Mouse (Mus musculus): ENCODE measurements around the gene Trpm8. TPM values are rescaled to one million over a fixed set of nuclear protein-coding genes. Genes with fewer than 3 reads are reported as not detected.
A peak's percentile ranks its signal among the peaks of the same experiment; 100 is the strongest.

Trpm8 gene
- polyA plus RNA-seq, 2 experiments = not detected

DNA sequence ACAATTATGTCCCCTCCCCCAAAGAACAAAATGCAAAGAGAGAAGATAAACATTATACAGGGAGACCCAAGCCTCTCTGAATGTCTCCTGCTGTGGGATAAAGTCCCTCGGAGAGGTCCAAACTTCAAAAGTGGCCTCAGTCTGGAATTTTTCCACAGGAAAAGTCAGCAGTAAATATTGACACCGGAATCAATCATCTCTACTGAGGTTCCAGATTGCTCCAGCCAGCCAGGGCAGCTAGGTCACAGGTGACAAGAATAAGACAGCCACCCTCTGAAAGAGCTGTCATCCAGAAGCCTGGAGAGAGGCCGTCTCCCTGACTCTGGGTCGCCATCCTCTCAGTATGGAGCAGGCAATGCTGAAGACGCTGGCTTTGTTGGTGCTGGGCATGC is 129.3 kb downstream of the Trpm8 start, which contains the start of gene Spp2:
Gene Spp2, plus strand, starts transcription at position 155 of the 392 bp plus-strand sequence.
- Histone ChIP-seq H3K4me3 (ENCODE audit: insufficient read depth in 1 of 2, low read depth in 2 of 2, low read length in 2 of 2) (peak within 1 kb of the TSS; percentile 25 to 45), H3K27ac (no peak within 1 kb of the TSS), H3K9ac (replicated peaks) (no peak within 1 kb of the TSS), H3K4me2 (ENCODE audit: low read depth) (peak within 1 kb of the TSS; percentile 46), H3K9me3 (ENCODE audit: control insufficient read depth, low read length) (no peaks in the 10 kb centered on the region), H3K4me1 (replicated peaks; ENCODE audit: control insufficient read depth in 2 of 2, insufficient read depth in 2 of 2, low read length in 1 of 2) (peaks cover 0 to 8% of the 10 kb centered on the region in 2 experiments; a peak in 2 of 4 replicates), H3K27me3 (ENCODE audit: control insufficient read depth, insufficient read depth, low read length) (no peaks in the 10 kb centered on the region), H3K36me3 (replicated peaks; ENCODE audit: control insufficient read depth, insufficient read depth, low read depth) (no peaks in the 10 kb centered on the region)
- 52% methylated on average over 5 of the region's 5 CpGs for WGBS (ENCODE audit: insufficient replicate concordance)
- DNase-seq (ENCODE audit: low read depth in 3 of 3, low spot score in 3 of 3) = peak; percentile 13 to 31 (median 26)
- TF ChIP-seq CTCF (IDR thresholded peaks at IDR 0.05; ENCODE audit: low read depth) (no peak), EP300 (IDR thresholded peaks at IDR 0.05; ENCODE audit: low read depth) (no peak)
- peak; percentile 67 for ATAC-seq (ENCODE audit: insufficient read depth)

DNA sequence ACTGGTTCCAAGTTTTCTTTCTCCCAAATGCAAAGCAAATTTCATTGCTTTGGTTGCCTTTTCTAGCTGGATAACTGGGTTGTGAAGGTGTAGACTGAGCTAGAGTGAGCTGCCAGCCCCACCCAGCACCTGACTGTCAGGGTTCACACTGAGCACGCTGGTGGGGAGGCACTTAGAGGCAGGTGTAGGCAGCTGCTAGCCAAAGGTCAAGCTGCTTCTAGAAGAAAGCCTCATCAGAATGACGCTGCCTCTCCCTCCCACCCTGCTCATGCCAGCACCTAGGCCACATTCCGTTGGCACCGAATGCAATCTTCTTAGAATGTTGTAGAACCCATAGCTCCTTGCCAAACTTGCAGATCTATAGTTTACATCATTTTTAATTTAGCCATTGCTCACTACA is 130.9 kb downstream of the Trpm8 start:
- no peak for ATAC-seq (ENCODE audit: insufficient read depth)
- H3K9me3 ChIP-seq (ENCODE audit: control insufficient read depth, low read length) = no peaks in the 10 kb centered on the region
- DNase-seq (ENCODE audit: low read depth in 3 of 3, low spot score in 3 of 3) = no peak
- H3K9ac ChIP-seq (replicated peaks) = no peak overlapping the region
- peaks cover 0 to 8% of the 10 kb centered on the region in 2 experiments; a peak in 2 of 4 replicates for H3K4me1 ChIP-seq (replicated peaks; ENCODE audit: control insufficient read depth in 2 of 2, insufficient read depth in 2 of 2, low read length in 1 of 2)
- no peak overlapping the region for H3K27ac ChIP-seq
- H3K36me3 ChIP-seq (replicated peaks; ENCODE audit: control insufficient read depth, insufficient read depth, low read depth) = no peaks in the 10 kb centered on the region
- H3K4me2 ChIP-seq (ENCODE audit: low read depth) = peak overlapping the region; percentile 46
- no peaks in the 10 kb centered on the region for H3K27me3 ChIP-seq (ENCODE audit: control insufficient read depth, insufficient read depth, low read length)
- TF ChIP-seq CTCF (IDR thresholded peaks at IDR 0.05; ENCODE audit: low read depth) (no peak), EP300 (IDR thresholded peaks at IDR 0.05; ENCODE audit: low read depth) (no peak)
- peak overlapping the region in 1 of 2 experiments; percentile 25; a peak in 3 of 4 replicates for H3K4me3 ChIP-seq (ENCODE audit: insufficient read depth in 1 of 2, low read depth in 2 of 2, low read length in 2 of 2)
- WGBS (ENCODE audit: insufficient replicate concordance) = 58% methylated on average over 4 of the region's 4 CpGs

DNA sequence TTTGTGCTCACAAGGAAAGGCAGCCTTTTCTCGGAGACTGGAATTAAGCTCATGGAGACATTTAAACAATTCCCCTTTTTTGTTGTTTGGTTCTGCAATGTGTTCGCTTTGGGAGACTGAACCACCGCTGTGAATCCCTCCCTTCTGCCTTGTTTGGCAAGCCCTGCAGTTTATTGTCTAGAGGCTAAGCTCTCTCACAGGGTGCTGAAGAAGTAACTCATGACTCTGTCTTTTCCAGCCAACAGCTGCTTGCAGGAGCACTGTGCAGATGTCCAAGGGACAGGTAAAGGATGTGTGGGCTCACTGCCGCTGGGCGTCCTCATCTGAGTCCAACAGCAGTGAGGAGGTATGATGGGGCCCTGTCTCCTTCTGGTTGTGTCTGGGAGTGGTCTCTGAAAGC is 134.6 kb downstream of the Trpm8 start:
- H3K4me3 ChIP-seq (ENCODE audit: insufficient read depth in 1 of 2, low read depth in 2 of 2, low read length in 2 of 2) = no peak overlapping the region
- H3K27me3 ChIP-seq (ENCODE audit: control insufficient read depth, insufficient read depth, low read length) = no peaks in the 10 kb centered on the region
- H3K9me3 ChIP-seq (ENCODE audit: control insufficient read depth, low read length) = no peaks in the 10 kb centered on the region
- DNase-seq (ENCODE audit: low read depth in 3 of 3, low spot score in 3 of 3) (no peak), ATAC-seq (ENCODE audit: insufficient read depth) (no peak)
- H3K27ac ChIP-seq = no peak overlapping the region
- H3K4me2 ChIP-seq (ENCODE audit: low read depth) = no peak overlapping the region
- TF ChIP-seq CTCF (IDR thresholded peaks at IDR 0.05; ENCODE audit: low read depth) = no peak
- TF ChIP-seq EP300 (IDR thresholded peaks at IDR 0.05; ENCODE audit: low read depth) = no peak
- H3K9ac ChIP-seq (replicated peaks) = no peak overlapping the region
- H3K4me1 ChIP-seq (replicated peaks; ENCODE audit: control insufficient read depth in 2 of 2, insufficient read depth in 2 of 2, low read length in 1 of 2) = no peaks in the 10 kb centered on the region
- 72% methylated on average over 5 of the region's 5 CpGs for WGBS (ENCODE audit: insufficient replicate concordance)
- no peaks in the 10 kb centered on the region for H3K36me3 ChIP-seq (replicated peaks; ENCODE audit: control insufficient read depth, insufficient read depth, low read depth)

DNA sequence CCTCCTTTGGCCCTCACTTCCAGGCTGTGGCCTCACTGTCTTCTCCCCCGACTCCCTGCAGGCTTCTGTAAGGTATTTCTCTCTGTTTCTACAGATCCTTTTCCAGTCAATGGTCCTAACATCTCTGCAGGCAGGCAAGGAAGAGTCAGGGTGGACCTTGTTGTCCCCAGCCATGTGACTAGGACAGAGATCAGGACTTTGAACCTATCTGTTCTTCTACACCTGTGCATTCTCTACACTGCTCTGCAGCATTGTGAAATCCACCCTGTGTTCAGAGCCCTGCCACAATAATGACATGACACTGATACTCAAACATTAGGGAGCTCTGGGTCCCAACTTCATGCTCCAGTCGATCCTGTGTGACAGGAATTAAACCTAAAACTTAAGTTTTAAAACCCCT is 141.5 kb downstream of the Trpm8 start:
- ATAC-seq (ENCODE audit: insufficient read depth) = peak; percentile 71; the same call in 1 of the 2 replicates
- Histone ChIP-seq H3K4me1 (replicated peaks; ENCODE audit: control insufficient read depth in 2 of 2, insufficient read depth in 2 of 2, low read length in 1 of 2) (no peaks in the 10 kb centered on the region), H3K27me3 (ENCODE audit: control insufficient read depth, insufficient read depth, low read length) (no peaks in the 10 kb centered on the region), H3K4me3 (ENCODE audit: insufficient read depth in 1 of 2, low read depth in 2 of 2, low read length in 2 of 2) (no peak overlapping the region), H3K9me3 (ENCODE audit: control insufficient read depth, low read length) (no peaks in the 10 kb centered on the region), H3K27ac (no peak overlapping the region), H3K36me3 (replicated peaks; ENCODE audit: control insufficient read depth, insufficient read depth, low read depth) (no peaks in the 10 kb centered on the region), H3K4me2 (ENCODE audit: low read depth) (no peak overlapping the region), H3K9ac (replicated peaks) (no peak overlapping the region)
- TF ChIP-seq EP300 (IDR thresholded peaks at IDR 0.05; ENCODE audit: low read depth) (no peak), CTCF (IDR thresholded peaks at IDR 0.05; ENCODE audit: low read depth) (no peak)
- peak; percentile 14 to 22 (median 17) for DNase-seq (ENCODE audit: low read depth in 3 of 3, low spot score in 3 of 3)
- WGBS (ENCODE audit: insufficient replicate concordance) = 43% methylated on average over 2 of the region's 2 CpGs

DNA sequence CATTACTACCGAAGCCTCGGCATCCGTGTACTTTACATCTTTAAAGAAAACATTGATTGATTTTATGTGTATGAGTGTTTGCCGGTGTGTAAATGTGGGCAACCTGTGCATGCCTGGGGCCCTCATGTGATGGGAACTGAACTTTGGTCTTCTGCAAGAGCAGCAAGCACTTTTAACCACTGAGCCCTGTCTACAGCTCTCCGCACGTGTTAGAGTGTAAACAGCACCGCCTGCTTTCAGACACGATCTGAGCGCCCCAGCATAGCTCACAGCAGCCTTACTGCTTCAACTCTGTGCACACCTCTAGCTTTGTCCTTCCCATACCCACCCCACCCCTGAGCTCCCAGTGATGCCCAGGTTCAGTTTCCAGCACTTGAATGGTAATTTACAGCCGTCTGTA is 144.6 kb downstream of the Trpm8 start:
- TF ChIP-seq CTCF (IDR thresholded peaks at IDR 0.05; ENCODE audit: low read depth) (no peak), EP300 (IDR thresholded peaks at IDR 0.05; ENCODE audit: low read depth) (no peak)
- Histone ChIP-seq H3K27me3 (ENCODE audit: control insufficient read depth, insufficient read depth, low read length) (no peaks in the 10 kb centered on the region), H3K4me3 (ENCODE audit: insufficient read depth in 1 of 2, low read depth in 2 of 2, low read length in 2 of 2) (no peak overlapping the region), H3K27ac (no peak overlapping the region), H3K4me2 (ENCODE audit: low read depth) (no peak overlapping the region), H3K9me3 (ENCODE audit: control insufficient read depth, low read length) (no peaks in the 10 kb centered on the region), H3K9ac (replicated peaks) (no peak overlapping the region), H3K36me3 (replicated peaks; ENCODE audit: control insufficient read depth, insufficient read depth, low read depth) (no peaks in the 10 kb centered on the region), H3K4me1 (replicated peaks; ENCODE audit: control insufficient read depth in 2 of 2, insufficient read depth in 2 of 2, low read length in 1 of 2) (no peaks in the 10 kb centered on the region)
- 65% methylated on average over 10 of the region's 10 CpGs for WGBS (ENCODE audit: insufficient replicate concordance)
- DNase-seq (ENCODE audit: low read depth in 3 of 3, low spot score in 3 of 3) (no peak), ATAC-seq (ENCODE audit: insufficient read depth) (no peak)
